Mouse (Mus musculus) liver, adult 2 months (tissue): Measurements from ENCODE around the gene Unc93a2. TPM values are rescaled to one million over a fixed set of nuclear protein-coding genes. Genes with fewer than 3 reads are reported as not detected.
A peak's percentile ranks its signal among the peaks of the same experiment; 100 is the strongest.
"Not testable (repeated sequence)": the region's sequence is repeated elsewhere in the genome, so short reads cannot be mapped to it uniquely, and the experiment has no call there.

Source experiments
- DNase-seq: peaks from one replicate; pipeline ENCODE4 v3.0.0-alpha.2; 2011; ENCODE audit warnings: low read depth, low spot score; ENCODE audit errors: extremely low read depth
- H3K27ac ChIP-seq: fragments of 200-500 bp; replicated peaks from 2 replicates; pipeline ENCODE4 v1.5.1; 2012; ENCODE audit warnings: low read depth, mild to moderate bottlenecking, control low read depth, inconsistent platforms, low read length; ENCODE audit not compliant: insufficient read depth
- H3K27me3 ChIP-seq: fragments of 200-500 bp; 2 replicates; pipeline ENCODE4 v1.6.1; 2012; ENCODE audit warnings: mild to moderate bottlenecking, moderate library complexity, low read length, inconsistent platforms; ENCODE audit not compliant: control insufficient read depth, insufficient read depth
- H3K36me3 ChIP-seq: fragments of 200-500 bp; 2 replicates; pipeline ENCODE4 v1.6.1; 2012; ENCODE audit warnings: low read length, inconsistent platforms; ENCODE audit not compliant: control insufficient read depth, insufficient read depth
- H3K4me1 ChIP-seq: fragments of 200-500 bp; 2 replicates; pipeline ENCODE4 v1.6.1; 2011; ENCODE audit warnings: low read length; ENCODE audit not compliant: control insufficient read depth, insufficient read depth
- H3K4me3 ChIP-seq: fragments of 200-500 bp; 2 replicates; pipeline ENCODE4 v1.5.1; 2011; ENCODE audit warnings: low read depth, mild to moderate bottlenecking, control low read depth, low read length, moderate library complexity; ENCODE audit not compliant: insufficient read depth
- H3K79me2 ChIP-seq: fragments of 200-500 bp; 2 replicates; pipeline ENCODE4 v1.6.1; 2012; ENCODE audit warnings: inconsistent platforms, mild to moderate bottlenecking, low read length, moderate library complexity; ENCODE audit not compliant: control insufficient read depth, insufficient read depth
- H3K9ac ChIP-seq: fragments of 200-500 bp; 2 replicates; pipeline ENCODE4 v1.6.1; 2012; ENCODE audit warnings: low read depth, mild to moderate bottlenecking, control low read depth, inconsistent platforms, low read length
- WGBS: fragments of 180-500 bp; shearing (Covaris S2); methylation state at CpG from one replicate; pipeline ENCODE4 v1.1.7; 2018; 5-methylcytosine and 5-hydroxymethylcytosine counted together
- polyA plus RNA-seq: library from polyadenylated mRNA; depleted of rRNA; stranded (reverse); fragments of >200 nt; gene quantifications from 2 replicates; pipeline ENCODE4 v1.2.3, GENCODE M21; 2012
- total RNA-seq: library from RNA; depleted of rRNA; stranded (reverse); fragments of >200 nt; gene quantifications from 2 replicates; pipeline ENCODE4 v1.2.3, GENCODE M21; 2014

Gene Unc93a2
- total and polyA plus RNA-seq, 2 experiments, result 2.4 to 4.5 TPM

DNA sequence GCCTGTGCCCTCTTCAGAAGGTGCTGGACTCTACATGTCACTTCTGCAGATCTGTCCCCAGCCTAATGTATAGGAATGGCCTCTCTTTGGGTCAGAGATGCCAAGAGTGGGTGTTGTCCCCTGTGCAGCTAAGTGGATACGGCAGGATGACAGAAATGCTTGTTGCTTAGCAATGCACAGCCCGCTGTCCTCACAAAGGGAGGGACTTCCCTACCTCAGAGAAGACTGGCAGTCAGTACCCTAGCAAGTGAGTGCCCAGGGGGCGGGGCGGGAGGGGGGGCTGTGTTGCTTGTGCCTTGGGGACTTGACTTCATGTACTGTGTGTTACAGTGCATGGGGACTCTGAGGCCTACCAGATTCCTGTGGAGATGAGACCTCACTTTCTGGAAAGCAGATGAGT lies 25.5 kb downstream of the Unc93a2 start:
- not testable (repeated sequence) for H3K4me3 ChIP-seq, H3K36me3 ChIP-seq, H3K79me2 ChIP-seq, H3K9ac ChIP-seq, H3K27ac ChIP-seq, H3K4me1 ChIP-seq, DNase-seq, H3K27me3 ChIP-seq
- 94% methylated on average over 4 of the region's 4 CpGs for WGBS

DNA sequence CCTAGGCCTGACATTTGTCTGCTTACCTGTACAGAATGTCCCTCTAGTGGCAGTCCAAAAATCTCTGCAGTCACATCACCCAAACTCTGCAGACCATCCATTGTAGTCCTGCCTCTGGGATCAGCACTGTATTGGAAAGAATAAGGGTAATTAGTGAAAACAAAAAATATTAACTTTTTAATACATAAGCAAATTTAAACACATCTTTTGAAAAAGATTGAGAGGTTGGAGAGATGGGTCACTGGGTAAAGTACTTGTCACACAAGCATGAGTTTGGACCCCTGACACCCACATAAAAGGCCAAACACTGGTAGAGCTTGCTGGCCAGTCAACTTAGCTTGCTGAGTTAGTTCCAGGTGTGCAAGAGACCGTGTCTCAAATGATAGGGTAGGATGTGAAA lies 32.7 kb downstream of the Unc93a2 start, which contains the start of gene Ttll2:
Ttll2 (minus strand) TSS at position 101 of the 400 bp plus-strand sequence.
- H3K27ac ChIP-seq, H3K9ac ChIP-seq, DNase-seq, H3K27me3 ChIP-seq, H3K4me3 ChIP-seq, H3K36me3 ChIP-seq, H3K4me1 ChIP-seq, H3K79me2 ChIP-seq: not testable (repeated sequence)
- 94% methylated on average over 1 of the region's 1 CpGs for WGBS

DNA sequence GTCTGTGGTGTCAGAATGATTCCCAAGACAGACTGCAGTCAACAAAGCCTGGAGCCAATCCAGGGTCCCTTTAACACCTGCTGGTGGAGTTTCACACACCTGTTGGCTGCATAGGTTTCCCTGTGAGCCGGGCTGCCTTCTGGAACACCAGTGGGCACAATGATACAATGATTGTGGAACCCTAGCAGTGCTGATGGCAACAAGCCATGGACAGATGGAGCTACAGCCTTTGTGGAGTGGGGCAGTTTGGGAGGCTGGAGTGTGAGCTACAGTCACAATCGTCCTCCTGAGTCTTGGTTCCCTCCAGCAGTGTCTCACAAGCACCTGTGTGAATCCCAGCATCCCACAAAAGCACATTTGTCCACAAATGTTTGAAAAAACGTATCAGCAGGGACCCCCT lies 36.5 kb downstream of the Unc93a2 start:
- not testable (repeated sequence) for H3K9ac ChIP-seq, H3K4me1 ChIP-seq, H3K27ac ChIP-seq, H3K4me3 ChIP-seq, H3K27me3 ChIP-seq, H3K36me3 ChIP-seq, DNase-seq, H3K79me2 ChIP-seq
- WGBS, result 63% methylated on average over 2 of the region's 3 CpGs

DNA sequence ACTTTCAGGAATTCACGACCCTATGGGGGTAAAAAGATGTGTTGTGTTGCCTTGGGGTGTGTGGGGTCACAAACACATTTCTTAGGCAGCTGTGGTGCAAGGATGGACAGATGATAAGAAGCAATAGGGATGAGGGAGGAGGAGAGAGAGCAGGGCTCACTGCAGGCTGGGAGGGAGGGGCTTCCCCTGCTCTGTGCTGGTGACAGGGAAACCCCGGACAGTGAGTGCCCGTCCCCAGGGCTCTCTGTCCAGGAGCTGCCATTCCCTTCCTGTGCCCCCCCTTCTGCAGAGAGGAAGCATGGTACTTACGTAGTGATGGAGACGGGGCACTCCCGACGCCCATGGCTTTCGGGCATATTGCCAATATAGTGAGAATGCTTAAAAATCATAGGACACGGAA lies 47.9 kb downstream of the Unc93a2 start:
- WGBS, result 61% methylated on average over 9 of the region's 9 CpGs
- not testable (repeated sequence) for H3K36me3 ChIP-seq, H3K9ac ChIP-seq, H3K27me3 ChIP-seq, H3K27ac ChIP-seq, DNase-seq, H3K79me2 ChIP-seq, H3K4me3 ChIP-seq, H3K4me1 ChIP-seq

DNA sequence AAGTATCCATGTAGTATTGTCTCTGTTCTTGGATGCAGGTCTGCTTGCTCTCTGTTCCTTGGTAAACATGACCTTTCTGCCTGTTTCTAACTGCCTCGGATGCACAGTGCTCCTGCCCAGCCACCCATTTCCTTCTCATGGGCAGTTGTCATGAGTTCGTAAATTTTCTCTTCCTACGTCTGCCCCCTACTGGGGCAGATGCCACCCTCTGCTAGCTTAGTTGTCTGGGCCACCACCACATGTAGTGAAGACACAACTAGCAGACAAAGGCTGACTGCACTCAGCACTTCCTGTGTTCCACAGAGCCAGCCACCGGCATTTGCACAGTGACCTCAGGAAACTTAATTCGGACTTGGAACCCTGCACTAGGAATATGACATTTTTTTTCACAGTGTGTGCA lies 52.5 kb downstream of the Unc93a2 start:
- H3K4me3 ChIP-seq, H3K4me1 ChIP-seq, H3K9ac ChIP-seq, H3K36me3 ChIP-seq, H3K27me3 ChIP-seq, H3K79me2 ChIP-seq, DNase-seq, H3K27ac ChIP-seq: not testable (repeated sequence)
- 49% methylated on average over 3 of the region's 5 CpGs for WGBS

DNA sequence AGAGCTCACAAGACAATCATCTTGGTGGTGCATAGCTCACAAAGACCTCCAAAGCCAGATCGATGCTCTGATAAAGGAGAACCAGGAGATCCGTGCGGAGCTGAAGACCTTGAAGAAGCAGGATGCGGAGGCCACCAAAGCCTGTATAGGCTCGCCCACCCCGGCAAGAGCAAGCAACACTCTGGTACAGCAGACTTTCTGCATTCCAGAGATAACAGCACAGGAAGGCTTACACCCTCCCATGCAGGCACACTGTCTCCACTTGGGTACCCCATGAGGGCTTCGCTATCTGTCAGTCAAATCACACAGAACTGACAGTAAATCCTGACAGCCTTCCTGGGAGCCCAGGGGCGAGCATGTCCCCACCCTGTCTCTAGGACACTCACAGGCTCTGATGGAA lies 58.8 kb downstream of the Unc93a2 start:
- not testable (repeated sequence) for H3K4me3 ChIP-seq, H3K79me2 ChIP-seq, DNase-seq, H3K4me1 ChIP-seq, H3K27ac ChIP-seq, H3K9ac ChIP-seq, H3K36me3 ChIP-seq, H3K27me3 ChIP-seq
- WGBS, result 35% methylated on average over 6 of the region's 8 CpGs

GRCm38 (mm10) chr17:7324346-7324745 lies 60.9 kb downstream of the Unc93a2 start, which contains the start of gene Tcp10a:
Gene Tcp10a (plus strand): TSS chr17:7324646.
- H3K4me3 ChIP-seq, DNase-seq, H3K9ac ChIP-seq, H3K27ac ChIP-seq, H3K4me1 ChIP-seq, H3K36me3 ChIP-seq, H3K79me2 ChIP-seq, H3K27me3 ChIP-seq: not testable (repeated sequence)
- 89% methylated on average over 5 of the region's 5 CpGs for WGBS

- H3K79me2 ChIP-seq, H3K9ac ChIP-seq, H3K36me3 ChIP-seq, DNase-seq, H3K4me3 ChIP-seq, H3K4me1 ChIP-seq, H3K27ac ChIP-seq, H3K27me3 ChIP-seq: not testable (repeated sequence)
- 85% methylated on average over 6 of the region's 6 CpGs for WGBS
These were observed 65.5 kb downstream of the Unc93a2 start for GRCm38 (mm10) chr17:7319789-7320188.

- not testable (repeated sequence) for H3K79me2 ChIP-seq, H3K27me3 ChIP-seq, H3K4me1 ChIP-seq, H3K4me3 ChIP-seq, H3K27ac ChIP-seq, H3K36me3 ChIP-seq, H3K9ac ChIP-seq
- 85% methylated on average over 7 of the region's 8 CpGs for whole genome bisulfite sequencing
- DNase-seq, result peak; percentile 2
These were observed 69.4 kb downstream of the Unc93a2 start for GRCm38 (mm10) chr17:7315693-7316382.
